Mouse (Mus musculus) inflammation-experienced regulatory T-cells, adult 6 months (primary cell): ENCODE data around the gene Lmna. TPM values are rescaled to one million over a fixed set of nuclear protein-coding genes. Genes with fewer than 3 reads are reported as not detected.

ENCODE experiments used
- ATAC-seq: one replicate; pipeline ENCODE4 v1.8.0; 2017
- polyA plus RNA-seq, 3 experiments: library from polyadenylated mRNA; unstranded; fragments of 100-300 nt; shearing (Covaris generic); gene quantifications; one replicate each; pipeline ENCODE4 v1.2.1; 2017

Lmna gene
- polyA plus RNA-seq, result 1 to 10 TPM; 2.6 to 8.0 (median 4.0) TPM

DNA sequence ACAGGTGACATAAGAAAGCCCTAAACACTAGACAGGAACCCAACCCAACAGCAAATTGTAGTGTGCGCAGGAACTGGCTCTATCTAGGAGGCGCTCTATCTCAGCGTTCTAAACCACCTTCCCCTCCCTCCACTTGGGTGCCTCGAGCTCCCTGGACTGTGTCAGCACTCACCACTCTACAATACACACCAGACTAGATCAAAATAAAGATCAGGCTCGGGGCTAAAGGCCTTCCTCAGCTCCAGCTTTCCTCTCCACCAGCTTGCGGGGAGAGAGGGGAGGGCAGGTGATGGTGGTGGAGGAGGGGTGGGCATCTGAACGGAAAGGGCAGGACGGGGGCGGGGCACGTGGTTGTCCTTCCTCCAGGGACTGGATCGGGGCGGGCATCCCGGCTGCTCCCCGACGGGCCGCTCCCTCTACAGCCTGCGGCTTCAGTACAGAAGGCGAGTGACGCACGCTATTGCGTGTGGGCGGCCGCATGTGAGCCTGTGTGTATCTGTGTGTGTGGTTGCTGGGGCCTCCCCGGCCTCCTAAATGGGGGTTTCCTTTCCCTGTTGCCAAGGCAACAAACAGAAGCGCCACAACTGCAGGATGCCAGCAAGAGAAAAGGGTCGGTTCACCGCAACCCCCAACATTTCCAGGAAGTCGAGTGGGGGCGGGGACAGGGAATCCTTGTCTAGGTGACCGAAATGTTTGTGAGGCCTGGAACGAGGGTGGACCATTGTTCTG lies at the start of gene Lmna:
TSS of gene Lmna (minus strand) at position 265 of the 729 bp plus-strand sequence.
- ATAC-seq, result peak; percentile 89

- ATAC-seq, result no peak
Measured at GRCm38 (mm10) chr3:88556616-88557015, 46.9 kb upstream of the Lmna start.

DNA sequence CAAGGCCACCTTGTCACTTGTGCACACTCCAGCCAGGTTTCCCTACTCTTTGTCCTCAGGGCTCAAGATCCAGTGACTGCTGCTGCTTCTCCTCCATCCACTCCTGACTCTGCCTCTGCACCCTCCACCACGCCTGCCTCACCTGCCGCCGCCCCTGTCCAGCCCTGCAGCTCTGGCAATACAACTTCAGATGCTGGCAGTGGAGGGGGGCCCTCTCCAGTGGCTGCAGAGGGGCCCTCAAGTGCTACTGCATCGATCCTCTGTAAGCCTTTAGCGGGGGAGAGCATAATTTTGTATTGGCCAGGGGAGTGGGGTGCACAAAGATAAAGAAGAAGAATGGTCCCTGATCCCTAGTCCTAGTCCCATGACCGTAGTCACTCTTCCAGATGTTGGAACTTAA lies 46.0 kb upstream of the Lmna start:
- no peak for ATAC-seq

DNA sequence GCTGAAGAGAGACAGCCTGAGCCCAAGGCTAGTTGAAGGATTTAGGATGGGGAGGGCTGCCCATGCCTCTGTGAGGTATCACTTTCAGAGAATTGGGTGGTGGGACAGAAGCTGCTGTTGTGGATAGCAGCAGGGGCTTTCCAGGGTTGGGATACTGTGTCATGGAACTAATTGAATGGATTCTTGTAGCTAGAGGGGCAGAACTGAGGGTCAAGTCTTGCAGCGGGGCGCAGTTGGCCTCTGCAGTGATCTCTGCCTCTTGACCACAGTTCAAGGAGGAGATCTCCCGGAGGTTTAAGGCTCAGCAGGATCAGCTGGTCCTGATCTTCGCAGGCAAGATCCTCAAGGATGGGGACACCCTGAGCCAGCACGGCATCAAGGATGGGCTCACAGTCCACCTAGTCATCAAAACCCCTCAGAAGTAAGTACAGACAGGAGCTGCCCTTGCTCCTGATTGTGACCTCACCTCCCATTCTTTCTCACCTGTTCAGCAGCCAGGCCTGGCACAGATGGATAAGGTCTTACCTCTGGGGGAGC lies 45.4 kb upstream of the Lmna start:
- ATAC-seq, result no peak

- peak; percentile 12 for ATAC-seq
Measured at GRCm38 (mm10) chr3:88553880-88554586, 44.3 kb upstream of the Lmna start.

GRCm38 (mm10) chr3:88553525-88553879 lies 43.7 kb upstream of the Lmna start, which contains the start of gene Ubqln4:
Gene Ubqln4 (plus strand): TSS chr3:88553758.
- ATAC-seq, result peak; percentile 66

DNA sequence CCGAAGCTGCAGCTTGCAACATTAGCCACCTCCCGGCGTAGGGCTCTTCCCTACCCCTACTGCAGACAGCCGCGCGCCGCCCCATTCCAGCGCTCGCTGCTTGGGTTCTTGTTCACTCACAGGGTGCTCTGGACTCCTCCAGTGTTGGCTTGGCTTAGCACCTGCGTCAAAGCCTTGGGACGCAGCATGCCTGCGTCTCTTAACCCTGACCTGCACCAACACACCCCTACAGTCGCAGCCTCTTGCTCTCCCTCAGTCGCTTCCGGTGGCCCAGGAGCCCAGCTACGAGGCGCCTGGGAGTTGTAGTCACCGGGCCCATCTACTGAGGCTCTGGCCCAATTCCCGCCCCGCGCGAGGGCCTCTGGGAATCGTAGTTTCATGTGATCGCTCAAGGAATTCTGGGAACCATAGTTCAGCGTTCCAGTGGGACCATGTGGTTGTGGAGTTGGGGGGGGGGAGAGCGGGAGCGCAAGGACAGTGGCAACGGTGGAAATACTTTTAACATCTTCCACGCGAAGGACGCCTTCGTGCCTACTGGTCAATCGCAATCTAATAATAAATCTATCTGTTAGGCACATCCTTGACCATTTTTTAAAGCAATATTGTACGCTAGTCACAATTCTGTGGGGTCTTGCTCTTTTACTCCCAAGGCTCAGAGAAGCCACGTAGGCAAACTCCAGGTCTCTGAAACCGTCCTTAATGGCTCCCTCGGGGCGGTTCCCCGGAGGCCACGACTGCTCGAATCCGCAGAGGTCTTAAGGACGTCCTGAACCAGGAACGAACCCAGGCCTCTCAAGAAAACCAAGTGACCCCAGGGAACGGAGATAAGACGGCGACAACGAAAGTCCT lies 43.1 kb upstream of the Lmna start, which contains the start of gene Lamtor2:
TSS of gene Lamtor2 (minus strand) at position 399 of the 849 bp plus-strand sequence.
- ATAC-seq, result peak; percentile 89

GRCm38 (mm10) chr3:88552082-88552645 lies 42.4 kb upstream of the Lmna start:
- no peak for ATAC-seq

DNA sequence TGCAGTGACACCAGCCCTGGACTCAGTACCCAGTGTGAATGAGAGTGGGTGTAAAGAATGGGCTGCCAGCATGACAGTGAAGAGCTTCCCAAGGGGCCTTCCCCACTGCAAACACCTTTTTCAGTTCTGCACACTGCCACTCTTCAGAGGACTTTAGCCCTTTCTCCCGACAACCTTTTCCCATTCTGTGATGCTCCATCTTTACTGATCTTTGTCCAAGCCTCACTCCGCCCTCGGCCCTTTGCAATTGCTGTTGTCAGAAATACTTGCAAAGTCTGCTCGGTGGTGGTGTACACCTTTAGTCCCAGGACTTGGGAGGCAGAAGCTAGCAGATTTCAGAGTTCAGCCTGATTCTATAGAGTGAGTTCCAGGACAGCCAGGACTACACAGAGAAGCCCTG lies 41.8 kb upstream of the Lmna start:
- ATAC-seq, result no peak

DNA sequence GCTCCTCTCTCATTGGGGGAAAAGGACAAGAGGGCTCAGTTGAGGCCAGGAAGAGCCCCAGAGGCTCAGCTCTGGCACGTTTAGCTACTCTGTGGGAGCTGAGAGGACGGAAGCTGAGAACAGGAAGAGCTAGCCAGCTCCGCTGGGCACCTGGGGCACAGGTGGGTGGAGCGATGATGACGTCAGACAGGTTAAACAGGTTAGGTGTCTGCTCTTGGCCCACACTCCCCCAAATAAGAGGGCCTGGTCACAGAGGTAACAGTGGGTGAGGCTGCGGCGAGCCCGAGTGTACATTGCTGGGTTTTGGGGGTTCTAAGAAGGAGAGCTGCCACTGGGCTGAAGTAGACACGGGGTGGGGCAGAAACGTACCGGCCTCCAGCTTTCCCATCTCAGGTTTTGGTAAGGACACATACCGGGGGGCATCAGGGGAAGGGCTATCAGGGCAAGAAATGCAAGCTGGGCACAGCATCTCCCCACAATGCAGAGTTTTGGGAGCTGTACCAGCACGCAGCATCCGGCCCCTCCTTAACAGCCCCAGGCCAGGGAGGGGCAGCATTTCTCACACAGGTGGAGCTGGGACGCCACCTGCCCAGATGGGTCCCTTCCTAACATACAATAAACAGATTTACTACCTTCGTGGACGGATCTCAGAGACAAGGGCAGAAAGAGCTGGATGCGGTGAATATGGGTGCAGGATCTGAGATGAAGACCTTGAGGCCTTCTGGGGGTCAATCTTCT lies 38.6 kb upstream of the Lmna start, which contains the start of gene Rab25:
TSS of gene Rab25 (minus strand) at position 121 of the 738 bp plus-strand sequence.
- ATAC-seq, result no peak

DNA sequence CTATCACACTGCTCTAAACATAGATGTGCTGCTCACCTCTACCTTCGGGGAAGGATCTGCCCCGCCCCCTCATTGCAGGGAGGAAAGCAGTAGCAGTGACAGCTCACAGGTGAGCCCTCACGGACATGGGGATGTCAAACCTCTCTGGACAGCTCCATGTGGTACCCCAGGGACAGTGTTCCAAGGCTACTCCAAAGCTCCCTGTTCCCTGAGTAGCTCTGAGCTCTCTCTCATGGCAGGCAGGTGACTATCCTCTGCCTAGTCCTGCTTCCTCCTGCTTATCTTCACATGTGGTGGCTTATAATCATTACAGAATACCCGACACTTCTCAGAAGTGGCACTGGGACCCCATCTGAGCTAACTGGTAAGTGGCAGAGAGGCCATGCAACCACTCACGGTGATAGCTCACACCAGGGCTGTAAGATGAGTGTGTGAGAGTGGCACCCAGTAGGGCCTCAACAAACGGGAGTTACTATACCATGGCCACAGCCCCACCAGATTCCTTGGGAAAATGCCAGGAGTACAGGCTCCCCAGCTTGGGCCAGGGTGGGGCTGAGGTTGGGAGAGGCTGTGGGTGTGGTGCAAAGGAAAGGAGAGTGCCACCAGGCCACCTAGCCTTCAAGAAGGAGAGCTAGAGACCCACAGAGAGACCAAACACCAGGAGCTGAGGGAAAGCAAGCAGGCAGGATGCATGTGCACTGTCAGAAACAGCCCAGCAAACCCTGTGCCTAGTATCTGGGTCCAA lies 37.1 kb upstream of the Lmna start:
- ATAC-seq, result no peak

- ATAC-seq, result no peak
Measured at GRCm38 (mm10) chr3:88544955-88545591, 35.3 kb upstream of the Lmna start.

DNA sequence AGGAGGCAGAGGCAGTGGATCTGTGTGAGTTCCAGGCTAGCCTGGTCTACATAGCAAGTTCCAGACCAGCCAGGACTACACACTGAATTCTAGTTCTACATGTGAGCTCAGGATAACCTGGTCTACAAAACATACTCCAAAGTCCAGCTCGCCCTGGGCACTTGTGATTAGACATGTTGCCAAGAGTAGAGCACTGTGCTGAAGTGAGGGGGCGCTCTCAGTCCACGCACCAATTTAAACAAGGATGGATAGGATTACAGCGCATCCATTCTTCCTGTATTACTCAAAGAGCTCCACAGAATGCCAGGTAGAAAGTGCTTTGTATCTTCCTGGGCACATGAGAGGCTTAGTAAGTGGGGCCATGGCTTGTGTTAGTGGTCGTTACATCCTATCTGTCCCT lies 34.8 kb upstream of the Lmna start:
- no peak for ATAC-seq

- peak; percentile 52 for ATAC-seq
Measured at GRCm38 (mm10) chr3:88543651-88544410, 34.1 kb upstream of the Lmna start.

DNA sequence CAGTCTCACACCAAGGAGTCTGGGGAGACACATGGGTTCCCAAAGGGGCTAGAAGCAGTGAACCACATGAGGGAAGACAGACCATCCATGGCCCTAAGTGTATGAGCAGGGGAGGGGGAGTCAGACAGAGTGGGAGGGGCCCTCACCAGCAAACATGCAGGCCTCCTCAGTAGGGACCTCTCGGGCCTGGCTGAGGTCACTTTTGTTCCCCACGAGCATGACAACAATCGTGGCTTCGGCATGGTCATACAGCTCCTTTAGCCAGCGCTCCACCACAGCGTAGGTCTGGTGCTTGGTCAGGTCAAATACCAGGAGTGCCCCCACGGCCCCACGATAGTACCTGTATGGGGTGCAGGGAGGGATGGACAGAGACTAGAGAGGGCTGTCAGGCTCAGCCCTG lies 33.4 kb upstream of the Lmna start:
- no peak for ATAC-seq

- no peak for ATAC-seq
Measured at GRCm38 (mm10) chr3:88542486-88542885, 32.7 kb upstream of the Lmna start.

GRCm38 (mm10) chr3:88541622-88542401 lies 32.1 kb upstream of the Lmna start:
- ATAC-seq, result no peak

- no peak for ATAC-seq
Measured at GRCm38 (mm10) chr3:88540085-88540484, 30.3 kb upstream of the Lmna start.

DNA sequence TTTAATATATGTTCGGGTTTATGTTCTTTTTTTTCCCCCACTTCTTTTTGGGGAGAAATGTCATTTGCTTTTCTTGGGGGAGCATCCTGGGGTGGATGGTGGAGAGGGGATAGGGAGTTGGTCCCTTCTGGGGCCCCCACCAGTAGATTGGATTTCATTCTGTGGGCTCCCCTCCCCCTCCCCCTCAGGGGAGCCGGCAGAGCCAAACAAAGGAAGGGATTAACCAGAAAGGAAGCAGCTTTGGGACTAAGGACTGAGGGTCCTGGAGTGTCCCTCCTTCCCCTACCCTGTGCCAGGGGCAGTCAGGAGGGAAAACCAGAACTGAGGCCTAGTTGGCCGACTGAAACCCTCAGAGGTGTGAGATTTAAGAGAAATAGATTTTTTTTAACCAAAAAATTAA lies 29.6 kb upstream of the Lmna start:
- ATAC-seq, result no peak
